Mouse (Mus musculus) hindbrain, embryonic 12.5 days (tissue): ENCODE data around the gene Rapgef5. TPM values are rescaled to one million over a fixed set of nuclear protein-coding genes. Genes with fewer than 3 reads are reported as not detected.

Source experiments
- ATAC-seq: fragments of 200-750 bp; cut with Nextera tagmentation; 2 replicates; pipeline ENCODE4 v1.8.0; 2017; ENCODE audit warnings: moderate TSS enrichment; ENCODE audit not compliant: low FRiP score
- H3K27ac ChIP-seq: fragments of 300-500 bp; sonication (generic); 2 replicates; pipeline ENCODE4 v1.5.1; 2016; ENCODE audit warnings: mild to moderate bottlenecking
- H3K27me3 ChIP-seq: fragments of 300-500 bp; sonication (generic); 2 replicates; pipeline ENCODE4 v1.6.1; 2016; ENCODE audit warnings: mild to moderate bottlenecking
- H3K36me3 ChIP-seq: fragments of 300-500 bp; sonication (generic); 2 replicates; pipeline ENCODE4 v1.6.1; 2016; ENCODE audit warnings: mild to moderate bottlenecking
- H3K4me1 ChIP-seq: fragments of 300-500 bp; sonication (generic); 2 replicates; pipeline ENCODE4 v1.6.1; 2016
- H3K4me2 ChIP-seq: fragments of 300-500 bp; sonication (generic); replicated peaks from 2 replicates; pipeline ENCODE4 v1.6.1; 2016; ENCODE audit warnings: mild to moderate bottlenecking
- H3K4me3 ChIP-seq: fragments of 300-500 bp; sonication (generic); 2 replicates; pipeline ENCODE4 v1.5.1; 2016; ENCODE audit warnings: mild to moderate bottlenecking
- H3K9ac ChIP-seq: fragments of 300-500 bp; sonication (generic); 2 replicates; pipeline ENCODE4 v1.6.1; 2016; ENCODE audit warnings: mild to moderate bottlenecking, moderate library complexity
- H3K9me3 ChIP-seq: fragments of 300-500 bp; sonication (generic); replicated peaks from 2 replicates; pipeline ENCODE4 v1.6.1; 2016; ENCODE audit warnings: mild to moderate bottlenecking
- WGBS: fragments of 180-500 bp; shearing (Covaris S2); methylation state at CpG from one replicate; pipeline ENCODE4 v1.1.7; 2016; 5-methylcytosine and 5-hydroxymethylcytosine counted together
- polyA plus RNA-seq: library from polyadenylated mRNA; unstranded; fragments of >200 nt; fragmentation: Nextera tagmentation; extraction: Ambion mirVana; gene quantifications from 2 replicates; pipeline ENCODE4 v1.2.1, GENCODE M21; 2016

The Rapgef5 gene
- polyA plus RNA-seq, 1 experiment from 2014 or later: 41.1 TPM

- Histone ChIP-seq H3K27ac (0 out of 2 replicates have a peak overlapping the region, but pooled peaks have one; percentile 26), H3K4me2 (no peak overlapping the region), H3K9ac (no peak overlapping the region), H3K4me3 (no peak overlapping the region), H3K9me3 (no peaks in the 10 kb centered on the region), H3K27me3 (no peaks in the 10 kb centered on the region), H3K4me1 (peaks cover 47% of the 10 kb centered on the region), H3K36me3 (no peaks in the 10 kb centered on the region)
- no peak for ATAC-seq
- 24% methylated on average over 3 of the region's 3 CpGs for WGBS
Measured at GRCm38 (mm10) chr12:117684788-117685187, 168.5 kb downstream of the Rapgef5 start.

- Histone ChIP-seq H3K4me1 (peaks cover 49% of the 10 kb centered on the region), H3K4me3 (no peak overlapping the region), H3K27me3 (no peaks in the 10 kb centered on the region), H3K27ac (no peak overlapping the region), H3K4me2 (no peak overlapping the region), H3K9me3 (no peaks in the 10 kb centered on the region), H3K9ac (no peak overlapping the region), H3K36me3 (no peaks in the 10 kb centered on the region)
- ATAC-seq: no peak
Measured at GRCm38 (mm10) chr12:117685336-117685735, 169.1 kb downstream of the Rapgef5 start.

- Histone ChIP-seq H3K4me2 (no peak overlapping the region), H3K4me3 (no peak overlapping the region), H3K27ac (peak overlapping the region; percentile 75), H3K9ac (no peak overlapping the region), H3K27me3 (no peaks in the 10 kb centered on the region), H3K4me1 (peaks cover 56% of the 10 kb centered on the region), H3K36me3 (no peaks in the 10 kb centered on the region), H3K9me3 (no peaks in the 10 kb centered on the region)
- ATAC-seq: no peak
- WGBS: 26% methylated on average over 3 of the region's 3 CpGs
Measured at GRCm38 (mm10) chr12:117686732-117687131, 170.5 kb downstream of the Rapgef5 start.

GRCm38 (mm10) chr12:117688655-117689548 lies 172.6 kb downstream of the Rapgef5 start:
- peak overlapping the region; percentile 97 for H3K27ac ChIP-seq
- peak overlapping the region; percentile 52 for H3K4me3 ChIP-seq
- peak overlapping the region; percentile 64 for H3K4me2 ChIP-seq
- peaks cover 67% of the 10 kb centered on the region for H3K4me1 ChIP-seq
- ATAC-seq: peak; percentile 84
- H3K9me3 ChIP-seq: no peaks in the 10 kb centered on the region
- no peaks in the 10 kb centered on the region for H3K36me3 ChIP-seq
- WGBS: 1% methylated on average over 32 of the region's 32 CpGs
- H3K27me3 ChIP-seq: no peaks in the 10 kb centered on the region
- H3K9ac ChIP-seq: peak overlapping the region; percentile 83

GRCm38 (mm10) chr12:117691336-117691735 lies 175.1 kb downstream of the Rapgef5 start:
- 71% methylated on average over 5 of the region's 5 CpGs for WGBS
- no peak for ATAC-seq
- Histone ChIP-seq H3K9ac (0 out of 2 replicates have a peak overlapping the region, but pooled peaks have one; percentile 18), H3K4me1 (peaks cover 48% of the 10 kb centered on the region), H3K36me3 (no peaks in the 10 kb centered on the region), H3K4me3 (peak overlapping the region; percentile 52), H3K27me3 (no peaks in the 10 kb centered on the region), H3K4me2 (peak overlapping the region; percentile 64), H3K9me3 (no peaks in the 10 kb centered on the region), H3K27ac (no peak overlapping the region)

GRCm38 (mm10) chr12:117692775-117693174 lies 176.5 kb downstream of the Rapgef5 start:
- Histone ChIP-seq H3K27ac (0 out of 2 replicates have a peak overlapping the region, but pooled peaks have one; percentile 7), H3K27me3 (no peaks in the 10 kb centered on the region), H3K36me3 (no peaks in the 10 kb centered on the region), H3K4me3 (no peak overlapping the region), H3K4me1 (peaks cover 42% of the 10 kb centered on the region), H3K9me3 (no peaks in the 10 kb centered on the region), H3K9ac (peak overlapping the region; percentile 27; the same call in 1 of the 2 replicates), H3K4me2 (peak overlapping the region; percentile 64)
- ATAC-seq: no peak
- whole genome bisulfite sequencing: 13% methylated on average over 1 of the region's 1 CpGs

- peaks cover 30% of the 10 kb centered on the region for H3K4me1 ChIP-seq
Measured at GRCm38 (mm10) chr12:117699950-117700665, 183.8 kb downstream of the Rapgef5 start.

GRCm38 (mm10) chr12:117700927-117701326 lies 184.6 kb downstream of the Rapgef5 start:
- H3K9ac ChIP-seq: no peak overlapping the region
- WGBS: 78% methylated on average over 6 of the region's 6 CpGs
- no peak overlapping the region for H3K27ac ChIP-seq
- H3K27me3 ChIP-seq: no peaks in the 10 kb centered on the region
- H3K4me1 ChIP-seq: peaks cover 30% of the 10 kb centered on the region
- no peak for ATAC-seq
- no peak overlapping the region for H3K4me2 ChIP-seq
- no peak overlapping the region for H3K4me3 ChIP-seq
- no peaks in the 10 kb centered on the region for H3K36me3 ChIP-seq
- H3K9me3 ChIP-seq: no peaks in the 10 kb centered on the region

More at GRCm38 (mm10) chr12:117699950-117700665, 183.8 kb downstream of the Rapgef5 start:
- Histone ChIP-seq H3K9me3 (no peaks in the 10 kb centered on the region), H3K4me2 (no peak overlapping the region), H3K9ac (no peak overlapping the region), H3K4me3 (no peak overlapping the region), H3K27me3 (no peaks in the 10 kb centered on the region), H3K36me3 (no peaks in the 10 kb centered on the region), H3K27ac (no peak overlapping the region; the same call in 1 of the 2 replicates)
- WGBS: 87% methylated on average over 3 of the region's 3 CpGs
- ATAC-seq: 0 out of 2 replicates have a peak, but pooled peaks have one; percentile 48

- Histone ChIP-seq H3K27me3 (no peaks in the 10 kb centered on the region), H3K4me2 (no peak overlapping the region), H3K4me3 (no peak overlapping the region), H3K27ac (no peak overlapping the region), H3K9ac (no peak overlapping the region), H3K36me3 (no peaks in the 10 kb centered on the region), H3K4me1 (peaks cover 26% of the 10 kb centered on the region), H3K9me3 (no peaks in the 10 kb centered on the region)
- no peak for ATAC-seq
- 83% methylated on average over 8 of the region's 8 CpGs for WGBS
Measured at GRCm38 (mm10) chr12:117702291-117702690, 186.0 kb downstream of the Rapgef5 start.

- WGBS: 87% methylated on average over 9 of the region's 9 CpGs
- no peaks in the 10 kb centered on the region for H3K9me3 ChIP-seq
- no peaks in the 10 kb centered on the region for H3K27me3 ChIP-seq
- no peak overlapping the region for H3K27ac ChIP-seq
- H3K9ac ChIP-seq: no peak overlapping the region
- no peak overlapping the region for H3K4me3 ChIP-seq
- no peak overlapping the region for H3K4me2 ChIP-seq
- ATAC-seq: no peak
- peaks cover 26% of the 10 kb centered on the region for H3K4me1 ChIP-seq
- H3K36me3 ChIP-seq: no peaks in the 10 kb centered on the region
Measured at GRCm38 (mm10) chr12:117702928-117703327, 186.6 kb downstream of the Rapgef5 start.

GRCm38 (mm10) chr12:117703413-117703812 lies 187.1 kb downstream of the Rapgef5 start:
- H3K36me3 ChIP-seq: no peaks in the 10 kb centered on the region
- no peak overlapping the region for H3K4me3 ChIP-seq
- no peak overlapping the region for H3K4me2 ChIP-seq
- no peak overlapping the region for H3K9ac ChIP-seq
- no peaks in the 10 kb centered on the region for H3K9me3 ChIP-seq
- no peak overlapping the region for H3K27ac ChIP-seq
- WGBS: 48% methylated on average over 2 of the region's 2 CpGs
- H3K4me1 ChIP-seq: peaks cover 26% of the 10 kb centered on the region
- ATAC-seq: no peak
- H3K27me3 ChIP-seq: no peaks in the 10 kb centered on the region

- no peak for ATAC-seq
- H3K27me3 ChIP-seq: no peaks in the 10 kb centered on the region
- H3K36me3 ChIP-seq: no peaks in the 10 kb centered on the region
- H3K9ac ChIP-seq: no peak overlapping the region
- H3K4me1 ChIP-seq: peaks cover 28% of the 10 kb centered on the region
- WGBS: 73% methylated on average over 3 of the region's 3 CpGs
- H3K4me2 ChIP-seq: no peak overlapping the region
- no peak overlapping the region for H3K27ac ChIP-seq
- H3K9me3 ChIP-seq: no peaks in the 10 kb centered on the region
- H3K4me3 ChIP-seq: no peak overlapping the region
Measured at GRCm38 (mm10) chr12:117705308-117705707, 189.0 kb downstream of the Rapgef5 start.
